Mouse (Mus musculus): ENCODE data around the gene Cyp2c69. TPM values are rescaled to one million over a fixed set of nuclear protein-coding genes. Genes with fewer than 3 reads are reported as not detected.
"Not testable (repeated sequence)": the region's sequence is repeated elsewhere in the genome, so short reads cannot be mapped to it uniquely, and the experiment has no call there.

The Cyp2c69 gene
- total RNA-seq (2021), result not detected

DNA sequence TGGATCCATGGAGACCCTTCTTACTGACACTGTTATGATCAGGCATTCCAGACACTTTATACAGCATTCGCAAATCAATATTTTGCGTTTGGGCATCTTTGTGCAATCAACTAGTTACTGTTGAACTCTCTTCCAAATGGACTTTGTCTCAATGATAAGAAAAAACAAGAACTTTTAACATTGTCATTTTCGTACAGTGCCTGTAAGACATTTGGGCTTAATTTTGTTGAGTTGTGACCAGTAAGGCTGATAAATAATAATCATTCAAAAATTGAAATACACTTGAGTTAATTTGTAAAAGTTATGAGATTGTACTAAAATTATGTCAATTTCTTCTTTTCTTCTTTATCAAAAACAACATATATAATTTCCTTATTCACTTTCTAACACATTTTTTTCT lies at the start of gene Cyp2c69:
Cyp2c69 (minus strand) TSS at position 101 of the 400 bp plus-strand sequence.
- DNase-seq (ENCODE audit: low spot score); intact Hi-C loops (cut with DNase I): not testable (repeated sequence)

DNA sequence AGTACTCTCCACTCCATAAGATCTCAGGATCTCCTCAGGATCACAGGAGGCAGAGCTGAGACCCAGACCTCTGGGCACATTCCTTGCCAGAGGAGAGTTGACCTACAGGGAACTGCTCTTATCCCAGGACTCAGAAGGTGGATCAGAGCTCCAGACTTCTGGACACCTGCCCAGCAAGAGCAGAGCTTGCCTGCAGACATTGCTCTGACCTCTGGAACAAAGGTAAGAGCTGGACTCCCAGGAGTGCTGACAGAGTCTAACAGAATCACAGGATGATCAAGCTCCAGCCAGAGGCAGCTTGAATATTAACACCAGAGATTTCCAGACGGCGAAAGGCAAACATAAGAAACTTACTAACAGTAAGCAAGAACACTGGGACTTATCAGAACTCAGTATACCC lies 48.8 kb upstream of the Cyp2c69 start:
- intact Hi-C loops (cut with DNase I), result no loop called here
- DNase-seq (ENCODE audit: low spot score), result no peak

DNA sequence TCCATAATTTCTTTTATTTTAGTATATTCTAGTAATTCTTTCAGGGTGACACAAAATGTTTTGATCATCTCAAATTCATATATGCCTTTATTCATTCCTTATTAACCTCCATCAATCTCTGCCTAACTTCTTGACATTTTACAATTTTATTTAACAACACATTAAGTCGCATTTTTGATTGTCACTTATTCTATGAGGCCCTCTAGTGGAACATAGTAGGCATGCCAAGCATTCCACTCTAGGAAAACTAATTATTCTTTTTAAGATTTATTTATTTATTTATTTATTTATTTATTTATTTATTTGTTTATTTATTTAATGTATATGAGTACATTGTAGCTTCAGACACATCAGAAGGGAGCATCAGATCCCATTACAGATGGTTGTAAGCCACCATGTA lies 43.4 kb upstream of the Cyp2c69 start:
- intact Hi-C loops (cut with DNase I), result no loop called here
- DNase-seq (ENCODE audit: low spot score), result no peak

DNA sequence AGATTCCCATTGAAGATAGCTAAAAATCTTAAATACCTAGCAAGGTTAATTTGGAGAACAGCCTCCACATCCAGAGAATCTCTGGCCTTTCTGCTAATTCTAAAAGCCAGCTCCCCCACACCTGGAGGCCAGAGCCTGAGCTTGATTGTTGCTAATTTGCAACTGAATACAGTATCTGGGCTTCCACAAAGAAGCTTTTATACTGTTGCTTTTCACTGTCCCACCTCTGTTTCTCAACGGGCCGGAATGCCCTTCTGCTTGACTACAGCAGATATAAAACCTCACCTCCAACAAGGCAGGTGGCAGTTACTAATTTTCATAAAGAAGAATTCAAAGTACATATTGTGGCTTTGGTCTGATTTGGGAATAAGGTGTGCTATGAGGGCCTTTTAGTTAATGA lies 15.1 kb upstream of the Cyp2c69 start:
- intact Hi-C loops (cut with DNase I), result no loop called here
- no peak for DNase-seq (ENCODE audit: low spot score)

DNA sequence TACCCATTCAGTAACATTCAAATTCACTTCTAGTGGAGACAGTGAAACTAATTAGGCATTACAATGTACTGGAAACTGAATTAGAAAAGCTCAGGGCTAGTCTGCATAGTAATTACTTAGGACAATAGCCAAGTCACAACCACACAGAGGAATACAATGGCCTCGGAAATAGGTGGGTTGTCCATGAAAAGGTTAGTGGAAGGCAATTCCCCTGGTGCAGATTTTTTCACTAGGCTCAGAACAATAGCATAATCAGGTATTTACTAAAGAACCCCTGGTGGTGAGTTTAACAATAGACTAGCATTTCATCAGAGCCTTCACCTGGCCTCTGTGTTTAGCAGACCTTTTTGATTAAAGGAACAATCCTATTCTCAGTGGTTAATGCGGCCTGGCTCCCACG lies 3.5 kb upstream of the Cyp2c69 start:
- DNase-seq (ENCODE audit: low spot score); intact Hi-C loops (cut with DNase I): not testable (repeated sequence)

DNA sequence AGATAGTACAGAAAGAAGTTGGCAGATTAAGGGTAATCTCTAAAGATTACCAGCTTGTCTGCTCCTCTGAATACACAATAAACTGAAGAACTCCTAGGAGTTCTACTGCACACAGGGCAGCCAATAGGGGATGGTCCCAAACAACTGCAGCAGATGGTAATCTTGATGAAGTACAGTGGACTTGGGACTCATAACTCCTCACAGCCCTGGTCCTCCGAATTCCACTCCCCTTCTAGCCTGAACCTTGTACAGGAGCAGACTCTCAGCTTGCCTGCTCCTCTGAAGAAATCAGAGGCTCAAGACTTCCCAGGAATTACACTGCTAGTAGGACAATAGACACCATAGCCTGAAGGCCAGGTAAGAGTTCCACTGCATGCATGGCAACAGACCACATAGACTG lies 20.5 kb downstream of the Cyp2c69 start:
- no peak for DNase-seq (ENCODE audit: low spot score)
- intact Hi-C loops (cut with DNase I), result no loop called here

DNA sequence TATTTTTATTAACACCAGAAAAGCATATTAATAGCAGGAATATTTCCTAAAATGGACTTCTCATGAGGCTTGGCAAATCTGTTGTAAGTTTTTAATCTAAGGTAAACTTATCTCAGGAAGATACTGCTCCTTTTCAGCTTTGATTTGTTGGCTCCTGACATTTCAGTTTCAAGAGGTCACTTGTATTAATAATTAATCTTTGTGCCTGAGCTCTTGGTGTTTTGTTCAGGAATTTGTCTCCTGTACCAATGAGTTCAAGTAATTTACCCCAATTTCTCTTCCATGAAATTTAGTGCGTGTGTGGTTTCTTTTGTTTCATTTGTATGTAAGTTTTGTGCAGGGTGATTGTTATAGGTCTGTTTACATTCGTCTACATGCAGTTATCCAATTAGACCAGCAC lies 65.7 kb downstream of the Cyp2c69 start:
- intact Hi-C loops (cut with DNase I); DNase-seq (ENCODE audit: low spot score): not testable (repeated sequence)

DNA sequence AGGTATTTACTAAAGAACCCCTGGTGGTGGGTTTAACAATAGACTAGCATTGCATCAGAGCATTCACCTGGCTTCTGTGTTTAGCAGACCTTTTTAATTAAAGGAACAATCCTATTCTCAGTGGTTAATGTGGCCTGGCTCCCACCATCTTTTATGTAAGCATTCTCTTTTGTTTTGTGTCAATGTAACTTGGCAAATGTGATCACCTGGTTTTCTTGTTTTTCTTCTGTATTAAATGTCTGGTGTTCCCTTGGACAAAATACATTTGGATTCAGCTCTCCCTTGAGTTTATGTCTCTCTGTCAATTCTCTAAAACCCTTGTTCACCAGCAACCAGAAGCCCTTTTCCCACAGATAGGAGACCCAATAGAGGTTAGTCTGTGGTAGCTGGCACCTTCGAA lies 70.2 kb downstream of the Cyp2c69 start:
- DNase-seq (ENCODE audit: low spot score); intact Hi-C loops (cut with DNase I): not testable (repeated sequence)

DNA sequence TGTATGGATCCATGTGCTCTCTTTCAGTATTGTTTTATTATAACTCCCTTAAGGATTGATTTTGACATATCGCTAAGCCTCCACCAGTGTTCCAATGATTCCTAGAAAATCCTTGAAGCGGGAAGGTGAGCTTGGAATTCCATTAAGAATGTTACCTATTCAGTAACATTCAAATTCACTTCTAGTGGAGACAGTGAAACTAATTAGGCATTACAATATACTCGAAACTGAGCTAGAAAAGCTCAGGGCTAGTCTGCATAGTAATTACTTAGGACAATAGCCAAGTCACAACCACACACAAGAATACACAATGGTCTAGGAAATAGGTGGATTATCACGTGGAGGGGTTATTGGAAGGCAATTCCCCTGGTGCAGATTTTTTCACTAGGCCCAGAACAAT lies 70.6 kb downstream of the Cyp2c69 start:
- DNase-seq (ENCODE audit: low spot score); intact Hi-C loops (cut with DNase I): not testable (repeated sequence)

DNA sequence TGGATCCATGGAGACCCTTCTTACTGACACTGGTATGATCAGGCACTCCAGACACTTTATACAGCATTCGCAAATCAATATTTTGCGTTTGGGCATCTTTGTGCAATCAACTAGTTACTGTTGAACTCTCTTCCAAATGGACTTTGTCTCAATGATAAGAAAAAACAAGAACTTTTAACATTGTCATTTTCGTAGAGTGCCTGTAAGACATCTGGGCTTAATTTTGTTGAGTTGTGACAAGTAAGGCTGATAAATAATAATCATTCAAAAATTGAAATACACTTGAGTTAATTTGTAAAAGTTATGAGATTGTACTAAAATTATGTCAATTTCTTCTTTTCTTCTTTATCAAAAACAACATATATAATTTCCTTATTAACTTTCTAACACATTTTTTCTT lies 73.9 kb downstream of the Cyp2c69 start, which contains the start of gene Cyp2c40:
Cyp2c40 (minus strand) TSS at position 101 of the 400 bp plus-strand sequence.
- DNase-seq (ENCODE audit: low spot score); intact Hi-C loops (cut with DNase I): not testable (repeated sequence)

Other genes with a start within 250 kb of the Cyp2c69 start
- not detected for gene Cyp2c67, start 237.7 kb downstream of the Cyp2c69 start, total RNA-seq (2021)
- gene Cyp2c68, start 145.7 kb downstream of the Cyp2c69 start, total RNA-seq (2021), result not detected
- not detected for gene Cyp2c40, start 74.0 kb downstream of the Cyp2c69 start, total RNA-seq (2021)
- not detected for gene Cyp2c37, start 105.6 kb upstream of the Cyp2c69 start, total RNA-seq (2021)
- gene Cyp2c54, start 187.0 kb upstream of the Cyp2c69 start, total RNA-seq (2021), result not detected
- gene Cyp2c50, start 202.9 kb upstream of the Cyp2c69 start, total RNA-seq (2021), result not detected

Data from heart, postnatal 25 days (tissue).